Mouse (Mus musculus) cerebellum, adult 9-11 months (tissue): ENCODE results near the gene Spire2.

Source experiments
- DNase-seq: peaks from one replicate; pipeline ENCODE4 v3.0.0; 2022

Spire2 gene

DNA sequence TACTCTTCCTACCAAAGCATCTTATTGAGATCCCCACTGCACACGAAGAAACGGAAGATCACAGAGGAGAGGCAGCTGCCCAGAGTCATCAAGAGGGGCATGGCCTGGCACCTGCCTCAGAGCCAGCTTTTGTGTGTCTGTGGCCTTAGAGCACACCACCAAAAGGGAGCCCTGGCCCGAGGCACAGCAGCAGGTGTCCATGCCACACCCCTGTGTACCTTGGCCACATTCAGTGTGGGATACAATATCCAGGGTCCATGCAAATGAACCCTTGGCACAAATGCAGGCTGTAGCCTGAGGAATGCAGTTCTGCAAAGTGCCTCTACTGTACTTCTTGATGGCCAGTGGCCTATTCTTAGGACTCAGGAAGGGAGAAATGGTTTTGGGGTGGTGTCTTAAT is 5.0 kb downstream of the Spire2 start:
- no peak for DNase-seq

GRCm38 (mm10) chr8:123340071-123340470 is 7.6 kb downstream of the Spire2 start:
- DNase-seq = no peak

DNA sequence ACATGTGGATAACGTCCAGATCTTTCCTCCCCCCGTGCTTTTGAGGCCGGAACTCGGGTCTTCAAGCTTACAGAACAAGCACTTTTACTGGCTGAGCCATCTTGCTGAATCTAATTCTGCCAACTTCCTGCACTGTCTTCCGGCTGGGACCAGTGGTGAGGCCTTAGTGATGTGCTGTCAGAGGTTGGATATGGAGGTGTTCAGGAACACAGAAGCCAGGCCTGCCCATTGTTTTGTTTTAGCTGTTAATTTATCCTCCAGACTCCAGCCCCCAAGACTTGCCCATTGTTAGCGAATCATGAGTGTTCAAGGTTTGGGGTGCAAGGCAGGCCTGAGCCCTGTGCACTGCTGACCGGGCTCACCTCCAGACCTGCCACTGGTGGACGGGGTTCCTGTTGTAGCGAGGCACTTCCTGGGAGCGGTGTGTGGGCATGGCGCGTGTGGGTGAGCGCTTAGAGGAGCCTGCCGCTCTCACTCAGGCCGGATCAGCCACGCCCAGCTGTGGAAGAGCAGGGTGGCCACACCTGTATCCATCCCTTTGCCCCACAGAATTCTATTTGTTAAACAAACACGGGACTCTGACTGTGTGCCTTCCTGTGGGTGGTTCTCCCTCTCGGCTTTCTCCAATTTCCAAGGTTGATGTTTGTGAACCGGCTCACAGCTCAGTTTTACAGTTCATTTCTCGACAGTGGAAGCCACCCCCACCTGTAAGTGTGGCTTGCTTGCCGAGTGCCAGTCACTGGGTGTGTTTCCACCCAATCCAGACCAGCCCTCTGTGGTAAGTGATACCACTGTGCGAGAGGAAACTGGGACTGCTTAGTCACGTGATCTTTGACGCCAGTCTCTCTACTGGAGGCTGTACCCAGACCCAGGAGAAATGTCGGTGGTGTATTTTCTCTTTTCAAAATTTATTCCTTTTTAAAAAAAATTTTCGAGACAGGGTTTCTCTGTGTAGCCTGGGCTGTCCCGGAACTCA is 8.8 kb downstream of the Spire2 start:
- no peak for DNase-seq

GRCm38 (mm10) chr8:123342253-123342652 is 9.7 kb downstream of the Spire2 start:
- DNase-seq = no peak

DNA sequence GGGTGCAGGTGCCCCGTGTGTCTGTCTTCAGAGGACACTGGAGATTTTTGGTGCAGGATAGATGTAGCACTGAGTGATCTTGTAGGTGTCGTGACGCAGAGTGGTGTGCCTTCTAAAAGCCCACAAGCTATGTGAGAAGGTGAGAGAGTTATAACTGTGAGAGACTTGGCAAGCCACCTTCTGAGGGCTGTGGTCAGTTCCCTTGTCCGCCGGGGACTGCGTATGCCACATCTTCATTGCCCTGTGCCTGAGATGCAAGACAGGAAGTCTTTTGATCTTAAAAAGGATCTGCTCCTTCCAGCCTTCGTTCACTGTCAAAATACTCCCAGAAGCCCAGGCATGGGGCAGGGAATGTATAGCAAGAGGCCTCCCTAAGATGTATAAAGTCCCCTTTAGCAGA is 10.4 kb downstream of the Spire2 start:
- no peak for DNase-seq

GRCm38 (mm10) chr8:123343422-123343821 is 10.9 kb downstream of the Spire2 start:
- DNase-seq = no peak

DNA sequence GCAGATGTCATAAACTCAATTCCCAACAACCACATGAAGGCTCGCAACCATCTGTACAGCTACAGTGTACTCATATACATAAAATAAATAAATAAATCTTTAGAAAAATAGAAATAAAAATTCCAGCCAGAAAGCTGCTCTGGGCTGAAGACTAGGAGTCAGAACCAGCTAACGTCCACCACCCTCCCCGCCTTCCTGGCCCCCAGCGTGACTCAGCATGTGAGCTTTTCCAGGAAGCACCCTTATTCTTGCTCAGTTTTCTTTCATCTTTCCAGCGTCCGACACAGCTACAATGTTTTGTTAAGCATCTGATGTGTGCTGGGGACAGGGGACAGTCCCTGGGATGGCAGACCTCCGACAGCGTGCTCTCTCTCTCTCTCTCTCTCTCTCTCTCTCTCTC is 12.6 kb downstream of the Spire2 start:
- DNase-seq = no peak

DNA sequence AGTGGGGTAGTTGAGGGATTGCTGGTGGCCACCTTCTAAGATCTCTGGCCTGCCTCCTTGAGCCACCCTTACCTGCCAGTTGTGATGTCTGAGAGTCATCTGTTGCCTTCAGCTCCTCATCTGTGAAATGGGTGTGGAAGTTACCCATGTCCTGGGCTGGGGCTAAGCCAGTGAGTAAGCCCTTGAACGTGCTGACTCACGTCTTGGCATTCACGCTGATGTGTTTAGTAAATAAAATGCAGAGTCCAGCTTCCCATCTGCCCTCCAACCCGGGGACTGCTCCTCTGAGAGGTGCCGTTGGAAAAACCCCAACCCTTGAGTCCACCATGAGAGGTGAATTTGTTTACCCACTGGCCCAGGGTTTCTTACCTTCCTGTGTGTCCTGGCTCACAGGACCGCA is 13.3 kb downstream of the Spire2 start:
- DNase-seq = no peak

GRCm38 (mm10) chr8:123347293-123347692 is 14.8 kb downstream of the Spire2 start:
- no peak for DNase-seq

DNA sequence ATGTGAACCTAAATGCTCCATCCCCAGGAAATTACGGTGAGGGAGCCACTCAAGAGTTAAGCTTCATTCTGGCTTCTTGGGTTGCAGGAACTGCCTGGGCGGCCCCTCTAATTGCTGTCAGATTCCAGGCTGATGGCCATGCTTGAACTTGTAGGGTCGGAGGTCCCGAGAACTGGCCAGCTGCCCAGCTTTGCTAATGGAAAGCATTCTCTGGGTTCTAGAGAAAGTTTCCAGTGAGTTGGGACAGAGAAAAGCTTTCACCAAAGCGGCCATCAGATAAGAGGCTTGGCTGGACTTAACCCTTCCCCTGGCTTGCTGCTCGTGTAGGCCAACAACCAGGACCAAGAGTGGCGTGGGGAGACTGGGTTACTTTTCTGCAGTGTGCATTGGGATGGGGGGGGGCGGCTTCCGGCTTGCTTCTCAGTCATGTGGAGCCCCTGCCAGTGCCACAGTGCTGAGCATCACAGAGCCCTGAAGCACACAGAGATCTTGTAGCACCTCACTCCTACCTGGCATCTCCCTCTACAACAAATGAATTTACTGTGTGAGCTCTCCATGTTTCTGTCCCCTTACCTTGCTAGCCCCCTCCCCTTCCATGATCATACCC is 15.8 kb downstream of the Spire2 start:
- no peak for DNase-seq

GRCm38 (mm10) chr8:123349073-123349472 is 16.6 kb downstream of the Spire2 start:
- DNase-seq = no peak

GRCm38 (mm10) chr8:123352118-123352517 is 19.6 kb downstream of the Spire2 start:
- no peak for DNase-seq

DNA sequence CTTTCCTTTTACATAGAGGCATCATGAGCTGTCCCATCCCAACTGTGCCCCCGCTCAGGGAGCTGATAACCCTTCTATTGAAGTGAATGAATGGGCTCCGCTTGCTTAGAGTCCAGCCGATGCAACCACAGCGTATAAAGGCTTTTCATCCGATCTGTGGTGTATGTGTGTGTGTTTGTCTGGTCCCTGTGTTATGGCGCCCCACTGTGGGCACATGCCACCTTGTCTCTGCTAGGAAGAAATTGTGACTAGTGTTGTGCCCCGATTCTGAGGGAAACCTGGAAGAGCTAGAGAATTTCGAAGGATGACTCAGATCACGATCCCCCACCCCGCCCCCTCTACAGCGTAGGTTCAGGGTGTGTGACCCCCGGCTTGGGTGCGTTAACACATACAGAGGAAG is 20.3 kb downstream of the Spire2 start:
- no peak for DNase-seq

GRCm38 (mm10) chr8:123353216-123353615 is 20.7 kb downstream of the Spire2 start:
- DNase-seq = no peak

DNA sequence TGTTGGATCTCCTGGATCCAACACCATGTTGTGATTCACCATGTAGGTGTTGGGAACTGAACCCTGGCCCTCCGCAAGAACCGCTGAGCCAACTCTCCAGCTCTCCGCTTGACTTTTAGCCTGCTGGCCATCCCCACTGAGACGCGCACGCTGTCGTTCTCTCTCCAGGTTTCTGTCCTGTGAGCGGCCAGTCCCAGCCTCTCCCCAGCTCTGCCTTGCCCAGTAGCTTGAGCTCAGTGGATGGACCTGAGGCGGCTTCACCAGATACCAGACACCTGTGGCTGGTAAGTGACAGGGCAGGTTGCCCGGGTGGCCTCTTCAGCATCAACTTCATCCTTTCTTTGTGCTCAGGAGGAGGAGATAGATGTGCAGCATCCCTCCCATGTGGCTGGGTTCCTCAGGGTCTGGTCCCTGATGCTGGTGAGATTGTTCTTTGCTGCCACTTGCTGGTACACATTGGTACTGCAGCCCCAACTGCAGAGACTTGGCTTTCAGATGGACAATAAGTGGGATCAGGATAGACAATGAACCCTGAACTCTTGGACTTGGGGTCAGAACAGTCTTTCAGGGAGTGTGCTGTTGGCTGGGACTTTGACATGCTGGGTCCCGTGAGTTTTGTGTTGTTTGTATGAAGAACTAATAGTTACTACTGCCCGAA is 28.7 kb downstream of the Spire2 start:
- peak; percentile 69 for DNase-seq

DNA sequence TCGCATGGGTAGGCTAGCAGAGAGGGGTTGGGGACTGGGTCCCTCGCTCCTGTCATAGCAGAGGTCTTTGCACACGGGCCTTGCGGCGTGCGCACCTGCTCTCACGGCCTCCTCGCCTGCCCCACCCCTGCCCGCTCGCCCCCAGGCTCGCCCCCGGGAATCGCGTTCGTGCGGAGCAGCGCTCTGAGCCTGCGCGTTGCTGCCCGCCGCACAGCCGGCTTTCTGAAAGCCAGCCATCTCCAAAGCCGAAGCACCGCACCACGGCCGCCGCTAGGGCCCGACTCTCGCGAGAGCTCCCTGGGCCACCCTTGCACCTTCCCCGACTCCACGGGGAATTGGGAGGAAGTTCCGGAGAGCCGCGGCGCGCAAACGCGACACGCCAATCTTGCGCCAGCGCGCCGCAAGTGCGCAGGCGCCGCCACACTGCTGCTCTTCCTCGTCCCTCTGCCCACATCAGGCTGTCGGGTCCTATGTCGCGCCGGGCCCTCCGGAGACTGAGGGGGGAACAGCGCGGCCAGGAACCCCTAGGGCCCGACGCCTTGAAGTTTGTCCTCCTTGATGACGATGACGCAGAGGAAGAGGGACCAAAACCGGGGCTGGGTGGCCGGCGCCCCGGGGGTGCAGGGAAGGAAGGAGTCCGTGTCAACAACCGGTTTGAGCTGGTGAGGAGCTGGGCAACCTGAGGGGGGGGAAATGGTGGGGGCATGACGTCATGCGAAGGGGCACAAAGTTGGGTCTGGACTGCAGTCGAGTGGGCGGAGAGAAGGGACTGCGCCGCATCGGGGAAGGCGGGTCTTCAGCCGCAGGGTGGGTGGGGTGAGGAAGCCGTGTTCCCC is 41.1 kb downstream of the Spire2 start, which contains the start of gene Tcf25:
Gene Tcf25 (plus strand): TSS at position 351 of the 836 bp plus-strand sequence.
- DNase-seq = peak; percentile 98

GRCm38 (mm10) chr8:123374239-123374578 is 41.7 kb downstream of the Spire2 start:
- DNase-seq = peak; percentile 92

DNA sequence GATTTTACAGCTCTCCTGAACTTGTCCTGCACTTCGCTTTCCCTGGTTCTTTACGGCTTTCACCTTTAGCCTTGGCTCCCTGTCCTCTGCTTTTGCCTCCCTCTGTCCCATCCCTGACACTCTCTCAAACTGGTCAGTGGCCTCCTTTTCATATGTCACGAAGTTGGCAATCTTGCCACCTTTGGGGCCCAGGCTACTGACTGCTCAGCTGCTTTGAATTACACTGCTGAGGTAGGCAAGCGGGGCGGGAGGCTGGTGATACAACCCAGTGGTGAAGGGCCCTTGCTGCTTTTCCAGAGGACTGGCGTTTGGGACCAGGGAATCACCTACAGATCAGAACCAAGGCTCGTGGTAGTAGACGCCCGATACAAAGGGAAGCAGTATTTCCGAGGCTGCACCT is 43.2 kb downstream of the Spire2 start:
- DNase-seq = no peak

DNA sequence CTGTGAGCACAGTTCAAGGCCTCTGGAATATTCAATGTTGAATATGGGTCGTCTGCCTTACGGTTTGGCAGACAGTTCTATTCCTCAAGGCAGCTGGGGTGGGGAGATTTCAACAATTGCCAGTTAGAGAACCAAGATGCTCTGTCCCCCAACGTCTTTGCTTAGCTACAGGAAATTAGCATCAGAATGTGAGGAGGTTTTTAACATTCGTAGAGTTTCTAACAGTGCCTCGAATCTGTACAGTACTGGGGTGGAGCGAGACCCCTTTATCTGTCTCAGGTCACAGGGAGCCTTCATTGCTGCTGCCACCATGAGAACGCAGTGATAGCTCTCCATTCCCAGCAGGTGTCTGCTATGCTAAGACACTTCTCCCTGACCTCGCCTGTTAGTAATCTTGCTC is 43.6 kb downstream of the Spire2 start:
- no peak for DNase-seq

DNA sequence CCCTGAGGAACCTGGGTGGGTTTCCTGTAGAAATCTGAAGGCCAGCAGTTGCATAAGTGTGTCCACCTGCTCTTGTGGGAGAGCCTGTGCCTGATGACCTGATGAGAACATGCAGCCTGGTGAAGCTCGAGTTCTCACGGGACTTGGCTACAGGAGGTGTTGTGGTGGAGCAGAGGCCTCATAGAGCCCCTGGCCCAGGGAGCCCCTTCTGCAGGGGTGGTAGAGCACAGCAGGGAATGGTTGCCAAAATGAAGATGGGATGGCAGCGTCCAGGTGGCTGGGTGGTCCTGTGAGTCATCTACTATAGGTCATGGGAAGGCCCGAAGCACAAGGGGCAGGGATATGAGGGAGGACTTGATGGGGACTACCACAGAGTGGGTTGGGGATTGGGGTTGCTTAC is 49.2 kb downstream of the Spire2 start:
- DNase-seq = no peak

DNA sequence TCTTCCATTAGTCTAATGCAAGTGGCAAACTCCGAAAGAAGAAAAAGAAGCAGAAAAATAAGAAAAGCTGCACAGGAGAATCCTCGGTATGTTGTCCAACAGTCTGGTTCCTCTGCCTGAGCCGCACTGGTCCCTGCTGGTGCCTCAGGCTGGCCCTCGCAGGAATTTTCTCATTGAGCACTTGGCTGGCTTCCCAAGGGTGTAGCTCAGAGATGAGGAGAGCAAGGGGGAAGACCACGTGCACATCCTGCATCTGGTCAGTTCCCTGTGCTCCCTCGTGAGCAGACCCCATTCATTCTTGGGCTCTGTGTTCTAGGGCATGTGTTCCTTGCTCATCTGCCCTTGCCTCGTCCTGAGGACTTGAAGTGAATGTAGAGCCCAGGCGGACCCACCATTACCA is 50.0 kb downstream of the Spire2 start:
- DNase-seq = no peak

- DNase-seq = no peak
These were observed 52.5 kb downstream of the Spire2 start for GRCm38 (mm10) chr8:123384883-123385540.
